Mouse (Mus musculus): Measurements from ENCODE around the gene Wee2. TPM values are rescaled to one million over a fixed set of nuclear protein-coding genes. Genes with fewer than 3 reads are reported as not detected.

Wee2 gene
- total RNA-seq, 2 experiments from 2014 or later = not detected

DNA sequence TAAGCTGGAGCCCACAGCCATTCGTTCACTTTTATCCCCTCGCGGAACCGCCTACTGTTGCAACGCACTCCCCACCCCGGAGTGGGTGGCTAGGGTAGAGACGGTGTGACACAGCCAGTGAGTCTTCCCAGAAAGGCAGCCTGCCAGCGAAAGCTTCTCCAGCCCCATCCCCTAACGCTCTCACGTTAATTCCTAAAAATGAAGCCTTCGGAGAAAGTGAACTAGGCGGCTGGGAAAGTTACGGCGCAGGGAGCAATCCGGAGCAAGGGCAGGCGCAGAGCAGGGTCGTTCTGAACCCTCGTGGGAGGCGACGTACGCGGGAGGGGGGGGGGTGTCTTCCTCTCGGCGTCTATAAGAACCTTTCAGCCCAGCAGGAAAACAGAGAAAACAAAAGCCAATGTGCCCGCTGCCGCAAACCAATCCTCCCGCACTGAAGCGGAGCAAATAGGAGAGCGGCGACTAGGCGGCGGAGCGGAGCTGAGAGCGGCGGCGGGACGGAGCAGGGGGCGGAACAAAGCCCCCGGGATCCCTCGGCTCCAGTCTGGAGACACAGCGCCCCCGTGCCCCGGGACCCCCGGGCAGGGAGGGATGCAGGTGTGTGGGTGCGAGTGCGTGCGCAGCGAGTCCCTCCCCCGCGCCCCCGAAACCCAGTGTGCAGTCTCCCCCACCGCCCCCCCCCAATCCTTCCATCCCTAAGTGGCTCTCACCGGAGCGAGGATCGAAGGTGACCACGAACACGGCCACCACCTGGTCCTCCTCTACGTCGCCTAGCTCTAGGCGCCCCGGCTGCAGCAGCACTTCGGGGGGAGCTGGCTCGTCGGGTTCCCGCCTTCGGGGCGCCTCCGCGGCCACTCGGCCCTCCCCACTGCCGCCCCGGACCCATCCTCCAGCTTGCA lies 3.5 kb upstream of the Wee2 start:
- intact Hi-C loops (cut with DNase I) = loop anchor here (1.0 kb wide), 1 partner anchor 113 kb away; no protein-coding TSS in a partner anchor
- peak; percentile 30 to 31 for DNase-seq

- intact Hi-C loops (cut with DNase I) = no loop called here
These were observed 2.8 kb upstream of the Wee2 start, which contains the start of gene E330009J07Rik for GRCm38 (mm10) chr6:40436047-40436483. Gene E330009J07Rik, minus strand, starts transcription at chr6:40436135.

GRCm38 (mm10) chr6:40439731-40440130 lies 843 bp downstream of the Wee2 start:
- intact Hi-C loops (cut with DNase I) = no loop called here
- no peak for DNase-seq

More at GRCm38 (mm10) chr6:40436047-40436483, 2.8 kb upstream of the Wee2 start, which contains the start of gene E330009J07Rik:
- peak; percentile 82 to 83 for DNase-seq

DNA sequence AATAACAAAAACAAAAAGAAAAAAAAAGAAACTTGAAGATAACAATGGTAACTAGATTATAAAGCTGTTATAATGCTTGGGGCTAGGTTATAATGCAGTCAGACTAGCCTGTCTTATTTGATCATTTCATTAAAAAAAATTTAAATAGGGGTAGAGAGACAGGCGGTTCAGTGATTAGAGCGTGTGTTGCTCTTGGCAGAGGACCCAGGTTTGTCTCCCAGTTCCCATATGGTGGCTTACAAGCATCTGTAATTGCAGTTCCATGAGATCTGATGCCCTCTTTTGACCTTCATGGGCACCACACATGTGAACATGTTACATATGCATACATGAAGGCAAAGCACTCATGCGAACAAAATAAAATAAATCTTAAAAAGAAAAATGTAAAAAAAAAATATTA lies 2.4 kb downstream of the Wee2 start:
- intact Hi-C loops (cut with DNase I) = no loop called here
- no peak for DNase-seq

GRCm38 (mm10) chr6:40441755-40442154 lies 2.9 kb downstream of the Wee2 start:
- intact Hi-C loops (cut with DNase I) = no loop called here
- no peak for DNase-seq

GRCm38 (mm10) chr6:40443281-40443928 lies 4.5 kb downstream of the Wee2 start:
- intact Hi-C loops (cut with DNase I) = no loop called here
- DNase-seq = no peak

GRCm38 (mm10) chr6:40448626-40449025 lies 9.7 kb downstream of the Wee2 start:
- intact Hi-C loops (cut with DNase I) = no loop called here
- DNase-seq = no peak

DNA sequence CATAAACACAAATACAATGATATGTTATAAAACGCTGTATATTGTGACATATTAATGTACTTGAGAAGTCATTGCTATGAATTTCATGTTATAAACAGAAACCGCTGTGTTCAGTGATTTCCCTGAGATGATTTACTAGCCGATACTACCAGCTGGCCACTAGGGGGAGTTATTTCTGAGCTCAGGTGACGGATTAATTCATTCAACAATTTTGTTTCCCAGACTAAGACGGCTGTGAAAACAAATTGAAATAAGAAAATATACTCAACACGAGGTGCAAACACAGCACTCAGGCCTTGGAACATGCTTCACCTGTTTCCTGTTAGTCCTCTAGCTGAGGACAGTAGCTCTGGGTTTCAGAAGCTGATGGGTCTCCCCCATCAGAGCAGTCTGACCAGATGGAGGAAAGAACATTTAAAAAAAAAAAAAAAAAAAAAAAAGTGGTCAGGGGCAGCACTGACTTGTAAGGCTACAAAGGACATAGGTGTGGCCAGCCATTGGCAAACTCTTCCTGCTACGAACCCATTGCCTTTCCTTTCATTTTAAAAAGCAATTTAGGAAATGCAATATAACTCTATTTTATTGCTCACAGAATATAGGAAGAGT lies 15.7 kb downstream of the Wee2 start:
- intact Hi-C loops (cut with DNase I) = no loop called here
- DNase-seq = no peak

DNA sequence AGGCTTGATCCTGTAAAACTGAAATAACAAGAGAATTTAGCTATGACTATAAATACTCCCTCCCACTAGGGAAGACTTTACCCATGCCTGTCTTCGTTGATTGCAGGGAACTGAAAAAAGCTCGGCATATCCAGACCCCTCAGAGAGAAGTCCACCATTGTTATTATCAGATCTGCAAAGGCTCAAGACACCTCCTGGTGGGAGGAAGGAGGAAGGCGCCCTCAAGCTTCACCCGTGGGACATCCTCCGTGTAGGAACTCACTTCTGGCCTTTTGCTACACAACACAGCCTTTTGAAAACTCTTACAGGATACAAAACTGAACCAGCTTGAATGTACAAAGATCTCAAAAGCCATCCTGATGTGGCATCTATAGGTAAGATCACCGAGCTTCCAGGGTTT lies 26.8 kb downstream of the Wee2 start:
- no peak for DNase-seq
- intact Hi-C loops (cut with DNase I) = no loop called here

GRCm38 (mm10) chr6:40470916-40471719 lies 32.2 kb downstream of the Wee2 start, which contains the start of gene Ssbp1:
Gene Ssbp1, plus strand, starts transcription at chr6:40471352.
- intact Hi-C loops (cut with DNase I) = loop anchor here (1.0 kb wide), 1 partner anchor 146 kb away; the partner anchor contains the start of gene Agk
- DNase-seq = peak; percentile 89 to 92

DNA sequence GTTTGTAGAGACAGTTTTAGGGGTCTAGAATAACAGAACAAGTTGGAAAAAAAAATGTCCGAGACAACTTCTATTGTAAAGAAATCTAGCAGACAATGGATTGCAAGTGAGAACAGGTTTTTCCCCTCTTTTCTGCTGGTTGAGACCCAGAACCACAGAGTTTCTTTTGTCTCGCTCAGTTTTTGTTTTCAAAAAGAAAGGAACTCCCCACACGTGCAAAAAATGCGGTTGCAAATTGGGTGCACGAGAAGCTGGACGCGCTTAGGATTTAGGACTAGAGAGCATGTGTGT lies 32.8 kb downstream of the Wee2 start:
- no peak for DNase-seq
- intact Hi-C loops (cut with DNase I) = loop anchor here (1.0 kb wide), 1 partner anchor 146 kb away; the partner anchor contains the start of gene Agk

DNA sequence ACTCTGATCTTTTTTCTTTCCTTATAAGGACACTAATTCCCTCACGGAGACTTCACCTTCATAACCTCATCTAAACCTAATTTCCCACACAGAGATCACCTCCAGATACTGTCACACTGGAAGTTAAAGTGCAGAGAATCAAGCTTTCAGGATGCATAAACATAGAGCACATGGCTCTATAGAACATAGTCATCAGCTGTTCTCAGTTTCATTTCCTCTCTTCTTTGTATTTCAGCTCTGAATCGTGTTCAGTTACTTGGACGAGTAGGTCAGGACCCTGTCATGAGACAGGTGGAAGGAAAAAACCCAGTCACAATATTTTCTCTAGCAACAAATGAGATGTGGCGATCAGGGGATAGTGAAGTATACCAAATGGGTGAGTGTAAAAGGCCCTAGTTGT lies 37.2 kb downstream of the Wee2 start:
- intact Hi-C loops (cut with DNase I) = no loop called here
- no peak for DNase-seq

DNA sequence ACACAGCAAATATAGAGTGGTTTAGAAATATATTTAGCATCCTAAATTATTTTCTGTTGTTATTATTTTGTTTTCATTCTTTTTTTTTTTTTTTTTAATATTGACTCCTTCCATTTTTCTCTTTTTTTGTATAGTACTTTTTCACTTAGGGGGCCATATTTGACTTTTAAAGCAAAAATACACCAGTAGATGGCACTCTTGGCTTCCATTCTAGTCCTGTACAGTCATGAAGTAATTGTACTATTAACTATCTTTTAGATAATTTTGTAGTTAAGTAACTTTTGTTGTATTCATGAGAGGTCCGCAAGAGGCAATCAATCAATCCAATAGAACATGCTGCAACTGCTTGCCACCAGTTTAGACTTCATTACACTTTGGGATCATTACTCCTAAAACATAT lies 40.8 kb downstream of the Wee2 start:
- intact Hi-C loops (cut with DNase I) = loop anchor here (2.0 kb wide), 1 partner anchor 209 kb away; no protein-coding TSS in a partner anchor
- no peak for DNase-seq

DNA sequence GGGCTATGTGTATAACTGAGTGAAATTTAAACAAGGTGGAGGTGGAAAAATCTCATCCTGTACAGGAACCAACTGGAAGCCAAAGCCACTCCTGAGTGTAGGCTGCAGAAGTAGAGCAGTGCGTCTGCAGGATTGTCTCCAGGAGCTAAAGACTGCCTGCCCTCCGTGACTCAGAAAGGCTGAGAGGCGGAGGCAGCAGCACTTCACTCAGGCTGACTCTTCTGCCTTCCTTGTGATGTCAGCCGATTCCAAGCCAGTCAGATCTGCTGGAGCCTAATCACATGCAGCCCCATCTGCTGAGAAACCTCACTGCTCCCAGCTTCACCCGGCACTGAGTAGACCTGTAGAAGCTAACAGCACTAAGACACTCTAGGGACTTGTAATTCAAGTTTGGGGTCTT lies 43.4 kb downstream of the Wee2 start:
- no peak for DNase-seq
- intact Hi-C loops (cut with DNase I) = no loop called here

DNA sequence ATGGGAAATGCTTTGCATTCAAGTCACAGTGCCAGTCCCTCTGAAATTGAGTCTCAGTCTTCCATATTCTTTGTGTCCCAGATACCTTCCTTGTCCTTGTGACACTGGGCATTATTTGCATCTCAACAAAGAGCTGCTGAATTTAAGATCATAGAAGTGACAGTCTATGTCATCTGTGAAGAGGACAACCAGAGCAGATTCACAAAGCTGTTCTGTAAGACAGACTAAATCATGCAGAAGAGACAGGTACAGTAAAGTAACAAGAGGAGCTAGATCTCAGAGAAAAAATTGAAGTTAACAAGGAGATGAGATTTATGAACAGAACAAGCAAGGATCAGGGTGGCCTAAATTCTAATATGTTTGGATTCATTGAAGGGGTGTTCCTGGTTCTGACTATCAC lies 52.0 kb downstream of the Wee2 start, which contains the start of gene Tas2r137:
Tas2r137 (plus strand) TSS at position 301 of the 400 bp plus-strand sequence.
- no peak for DNase-seq
- intact Hi-C loops (cut with DNase I) = no loop called here

DNA sequence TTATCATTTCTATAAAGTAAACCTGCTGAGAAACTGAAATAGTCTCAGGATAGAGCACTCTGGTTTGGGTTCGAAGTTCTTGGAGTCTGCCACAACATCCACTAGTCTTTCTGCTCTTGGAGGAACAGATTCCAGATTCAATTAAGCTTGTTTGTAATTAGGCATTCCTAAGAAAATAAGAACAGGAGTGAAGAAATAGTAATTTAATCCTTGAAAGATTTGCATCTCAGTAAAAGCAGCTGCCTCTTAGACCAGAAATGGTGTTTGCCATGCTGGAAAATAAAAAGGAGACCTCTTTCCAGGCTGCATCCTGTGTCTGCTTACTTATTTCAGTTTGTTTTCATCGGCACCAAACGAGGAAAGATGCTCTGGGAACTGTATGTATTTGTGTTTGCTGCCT lies 54.3 kb downstream of the Wee2 start, which contains the start of gene Tas2r108:
Tas2r108 (plus strand) TSS at position 301 of the 400 bp plus-strand sequence.
- intact Hi-C loops (cut with DNase I) = no loop called here

More for the DNA sequence above, 54.3 kb downstream of the Wee2 start, which contains the start of gene Tas2r108:
- DNase-seq = no peak

Measured in heart, postnatal 36 days (tissue).